Mouse (Mus musculus): ENCODE measurements around the gene Gtsf2.
"Not testable (repeated sequence)": the region's sequence is repeated elsewhere in the genome, so short reads cannot be mapped to it uniquely, and the experiment has no call there.

The Gtsf2 gene

DNA sequence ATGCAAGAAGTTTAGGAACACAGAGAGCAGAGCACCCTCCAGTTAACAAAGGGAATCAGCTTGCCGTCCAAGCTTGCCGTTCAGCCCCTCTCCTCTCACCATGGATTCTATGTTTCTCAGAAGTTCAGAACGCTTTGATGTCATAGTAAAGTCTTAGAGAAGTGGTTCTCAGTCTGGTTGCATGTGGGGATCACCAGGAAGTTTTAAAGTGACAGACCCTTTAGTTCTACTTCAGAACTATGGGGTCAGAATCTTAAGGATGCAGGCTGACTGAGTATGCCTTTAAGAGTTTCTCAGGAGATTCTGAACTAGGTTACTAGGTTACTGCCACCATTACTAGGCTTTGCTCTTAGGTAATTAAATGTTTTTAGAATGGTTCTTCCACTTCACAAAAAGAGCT, at the start of gene Gtsf2:
Gene Gtsf2 (minus strand): TSS at position 101 of the 400 bp plus-strand sequence.
- DNase-seq (ENCODE audit: low spot score), result no peak

DNA sequence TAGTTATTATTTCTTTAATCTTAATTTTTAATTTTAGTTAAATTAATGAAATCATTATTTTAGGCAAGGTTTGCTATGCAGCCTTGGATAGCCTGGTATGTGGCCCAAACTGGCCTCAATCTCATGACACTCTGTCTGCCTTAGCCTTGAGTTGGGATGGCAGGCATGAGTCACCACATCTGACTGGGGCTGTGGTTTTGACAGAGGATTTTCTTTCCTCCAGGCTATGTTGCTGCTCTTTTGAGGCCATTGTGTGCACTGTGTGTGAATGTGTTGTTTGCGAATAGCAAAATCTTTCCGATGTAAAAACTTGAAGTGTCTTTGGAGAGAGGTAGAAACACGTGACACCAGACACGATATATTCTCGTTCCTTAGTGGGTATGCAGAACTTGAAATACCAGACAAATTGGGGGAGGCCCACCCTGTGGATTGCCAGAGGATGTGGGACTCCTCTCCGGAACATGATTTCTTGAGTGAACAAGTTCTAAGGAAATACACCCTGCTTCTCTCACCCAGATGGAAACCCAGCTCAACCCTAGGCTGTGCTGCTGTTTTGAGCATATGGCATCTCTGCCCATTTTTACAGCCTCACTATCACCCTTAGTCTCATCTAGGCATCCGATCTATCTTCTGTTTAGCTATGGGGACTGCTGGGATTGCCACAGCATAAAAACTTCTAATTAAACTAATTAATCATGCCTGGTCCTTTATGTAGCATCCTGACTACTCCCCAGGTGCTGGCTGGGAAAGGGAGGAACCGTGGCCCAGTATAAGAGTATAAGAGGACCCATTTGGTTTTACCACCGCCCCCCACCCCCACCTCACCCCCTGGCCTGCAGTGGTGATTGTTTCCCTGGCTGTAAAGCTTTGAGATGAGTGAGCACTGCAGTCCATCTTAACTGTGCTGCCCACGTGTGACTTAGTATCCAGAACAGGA, 48.2 kb upstream of the Gtsf2 start:
- DNase-seq (ENCODE audit: low spot score), result no peak

DNA sequence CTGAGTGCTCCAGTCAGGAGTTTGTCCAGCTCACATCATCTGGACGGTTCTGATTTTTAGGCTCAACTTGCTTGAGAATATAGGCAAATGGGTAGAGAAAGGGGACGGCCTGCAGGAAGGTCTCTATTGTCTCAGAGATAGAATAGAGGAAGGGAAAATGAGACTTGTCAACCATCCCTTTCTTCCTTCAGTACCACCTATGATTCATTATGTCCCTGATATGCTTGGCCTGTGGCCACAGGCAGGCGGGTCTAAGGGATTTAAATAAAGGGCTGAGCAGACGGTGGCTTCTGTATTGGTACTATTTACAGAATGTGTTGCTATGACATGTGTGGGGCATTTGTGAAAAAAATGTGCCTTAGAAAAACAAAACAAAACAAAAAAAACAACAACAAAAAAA, 40.1 kb upstream of the Gtsf2 start:
- no peak for DNase-seq (ENCODE audit: low spot score)

DNA sequence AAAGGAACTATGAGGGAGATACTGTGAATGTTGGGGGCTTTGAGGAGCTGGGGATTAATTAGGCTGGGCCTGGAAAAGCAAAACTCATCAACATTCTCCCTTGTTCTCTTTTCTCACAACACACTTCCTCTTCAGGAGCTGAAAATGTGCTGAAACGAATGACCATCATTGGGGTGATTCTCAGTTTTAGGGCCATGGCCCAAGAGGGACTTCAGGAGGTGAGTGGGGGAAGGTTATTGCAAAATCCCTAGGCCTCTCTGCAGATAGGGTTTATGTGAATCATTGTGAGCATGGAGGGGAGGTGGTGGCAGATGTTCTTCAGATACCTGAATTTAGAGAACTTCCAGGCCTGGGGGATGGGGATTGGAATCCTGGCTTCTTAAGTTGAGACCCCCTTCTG, 38.4 kb upstream of the Gtsf2 start:
- DNase-seq (ENCODE audit: low spot score), result no peak

DNA sequence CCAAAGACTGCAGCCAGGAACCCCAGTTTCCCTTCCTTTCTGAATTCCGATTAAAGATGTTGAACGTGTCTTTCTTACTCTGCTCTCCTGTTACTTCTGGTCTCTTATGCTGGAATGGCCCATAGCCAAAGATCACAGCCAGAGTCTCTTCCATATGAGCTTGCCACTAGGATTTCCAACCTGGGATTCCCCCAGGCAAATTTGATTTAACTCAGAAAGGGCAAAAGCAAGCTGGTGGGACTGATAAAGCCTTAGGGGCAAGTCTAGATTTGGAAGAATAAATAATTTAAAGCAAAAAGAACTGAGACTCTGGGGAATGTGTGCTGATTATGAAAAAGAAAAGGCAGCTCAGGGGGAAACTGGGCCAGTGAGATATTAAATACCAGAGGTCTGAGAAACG, 36.8 kb upstream of the Gtsf2 start:
- no peak for DNase-seq (ENCODE audit: low spot score)

GRCm38 (mm10) chr15:103484490-103484889, 36.2 kb upstream of the Gtsf2 start:
- DNase-seq (ENCODE audit: low spot score), result no peak

DNA sequence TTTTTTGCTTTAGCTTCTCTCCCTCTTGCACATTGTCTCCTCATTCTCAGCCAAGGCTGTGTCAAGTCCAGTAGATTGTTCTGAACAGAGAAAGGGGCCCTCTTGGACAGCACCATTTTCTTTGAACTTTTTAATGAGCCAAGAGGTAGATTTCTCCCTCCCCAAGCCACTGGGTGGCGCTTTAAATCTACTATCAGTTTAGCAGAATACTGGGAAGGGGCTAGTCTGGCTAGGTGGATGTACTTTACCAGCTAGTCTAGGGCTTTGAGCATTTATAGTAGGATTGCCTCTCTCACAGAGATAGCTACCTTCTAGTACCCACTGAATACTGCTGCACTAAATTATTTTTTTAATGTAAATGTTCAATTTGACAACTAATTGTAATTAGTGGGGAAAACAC, 34.2 kb upstream of the Gtsf2 start:
- no peak for DNase-seq (ENCODE audit: low spot score)

- no peak for DNase-seq (ENCODE audit: low spot score)
Observed at GRCm38 (mm10) chr15:103480129-103480528, 31.9 kb upstream of the Gtsf2 start.

DNA sequence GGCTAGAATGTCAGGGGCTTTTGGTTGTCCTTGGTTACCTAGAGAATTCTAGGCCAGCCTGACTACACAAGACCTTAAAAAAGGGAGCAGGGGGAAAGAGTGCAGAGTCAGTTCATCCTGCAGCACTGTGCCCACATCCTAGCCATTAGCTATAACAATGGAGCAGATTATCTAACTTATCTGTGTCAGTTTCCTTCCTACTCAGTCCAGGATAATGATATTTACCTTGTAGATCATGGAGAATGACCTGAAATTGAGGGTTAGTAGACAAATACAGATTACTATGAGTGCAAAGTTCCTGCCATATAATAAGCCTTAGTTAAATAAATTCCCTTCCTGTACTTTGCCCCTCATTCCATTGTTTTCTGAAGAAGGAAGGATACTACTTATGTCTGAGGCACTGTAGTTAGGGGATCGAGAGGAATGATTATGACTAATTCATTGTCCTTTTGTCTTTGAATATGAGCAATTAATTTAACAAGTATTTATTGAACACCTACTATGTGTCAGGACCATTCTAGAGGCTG, 30.9 kb upstream of the Gtsf2 start:
- no peak for DNase-seq (ENCODE audit: low spot score)

DNA sequence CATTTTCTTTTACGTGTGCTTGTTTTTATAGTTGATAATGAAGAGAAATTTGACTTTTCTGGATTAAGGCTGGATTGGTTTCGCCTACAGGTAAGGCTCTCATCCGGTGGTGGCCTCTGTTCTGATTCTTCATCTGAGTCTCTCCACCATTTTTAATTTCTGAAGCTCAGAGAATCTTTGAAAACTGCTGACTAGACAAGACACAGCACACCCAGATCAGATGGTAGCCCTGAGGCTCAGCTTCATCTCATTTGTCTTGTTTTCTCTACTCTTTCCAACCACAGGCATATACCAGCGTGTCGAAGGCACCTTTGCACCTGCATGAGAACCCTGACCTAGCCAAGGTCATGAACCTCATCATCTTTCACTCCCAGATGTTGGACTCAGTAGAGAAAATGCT, 25.5 kb upstream of the Gtsf2 start:
- DNase-seq (ENCODE audit: low spot score), result no peak

GRCm38 (mm10) chr15:103473182-103473581, 24.9 kb upstream of the Gtsf2 start:
- no peak for DNase-seq (ENCODE audit: low spot score)

GRCm38 (mm10) chr15:103472265-103472664, 24.0 kb upstream of the Gtsf2 start:
- DNase-seq (ENCODE audit: low spot score), result no peak

DNA sequence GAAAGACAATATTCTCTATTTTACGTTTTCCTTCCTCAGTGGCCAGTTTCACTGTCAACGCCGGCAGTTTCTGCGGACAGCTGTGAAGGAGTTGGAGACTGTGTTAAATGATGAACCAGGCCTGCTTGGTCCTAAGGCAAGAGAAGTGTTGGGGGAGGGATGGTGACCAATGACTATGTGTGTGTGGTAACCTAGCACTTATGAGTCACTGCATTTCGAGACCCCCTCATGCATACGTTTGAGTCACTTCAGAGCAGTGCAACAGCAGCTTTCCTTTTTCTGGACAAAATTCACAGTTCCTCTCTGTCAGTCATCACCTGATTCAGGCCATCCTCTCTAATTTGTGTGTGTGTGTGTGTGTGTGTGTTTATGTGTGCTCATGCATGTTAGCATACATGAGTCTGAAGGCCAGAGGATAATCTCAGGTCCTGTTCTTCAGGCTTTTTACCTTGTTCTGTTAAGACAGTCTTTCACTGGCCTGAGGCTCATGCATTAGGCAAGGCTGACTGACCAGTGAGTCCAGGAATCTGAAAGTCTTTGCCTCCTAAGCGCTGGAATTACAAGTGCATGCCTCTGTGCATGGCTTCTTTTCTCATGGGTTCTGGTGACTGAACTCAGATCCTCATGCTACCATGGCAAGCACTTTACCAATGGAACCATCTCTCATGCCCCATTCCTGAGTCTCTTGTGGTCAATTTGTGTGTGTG, 23.4 kb upstream of the Gtsf2 start:
- no peak for DNase-seq (ENCODE audit: low spot score)

DNA sequence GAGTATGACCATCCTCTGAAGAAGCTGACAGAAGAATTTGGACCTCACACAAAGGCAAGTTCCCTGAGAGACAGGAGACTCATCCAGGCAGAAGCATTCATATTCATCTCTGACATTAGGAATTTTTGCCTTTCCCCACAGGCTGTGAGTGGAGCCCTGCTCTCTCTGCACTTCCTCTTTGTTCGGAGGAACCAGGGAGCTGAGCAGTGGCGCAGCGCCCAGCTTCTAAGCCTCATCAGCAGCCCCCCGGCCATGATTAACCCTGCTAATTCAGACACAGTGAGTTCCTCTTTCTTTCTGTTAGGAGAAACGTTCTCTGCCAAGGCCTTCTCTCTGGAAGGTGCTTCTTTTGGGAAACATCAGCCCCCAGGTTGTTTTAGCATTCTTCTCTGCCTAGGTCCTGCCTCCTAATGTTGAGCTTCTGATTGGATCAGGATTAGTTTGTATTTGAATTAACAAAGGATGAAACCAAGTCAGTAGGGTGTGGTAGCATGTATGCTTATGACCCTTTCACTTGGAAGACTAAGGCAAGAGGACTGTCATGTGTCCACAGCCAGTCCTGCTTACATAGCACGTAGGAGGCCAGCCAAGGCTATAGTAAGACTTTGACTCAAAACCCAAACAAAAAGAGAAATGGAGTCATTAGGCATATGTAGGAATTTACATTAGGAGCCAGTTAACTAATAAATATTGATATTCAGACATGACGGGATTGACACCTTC, 14.4 kb upstream of the Gtsf2 start:
- DNase-seq (ENCODE audit: low spot score), result no peak

- DNase-seq (ENCODE audit: low spot score), result no peak
Observed at GRCm38 (mm10) chr15:103454449-103454848, 6.2 kb upstream of the Gtsf2 start.

DNA sequence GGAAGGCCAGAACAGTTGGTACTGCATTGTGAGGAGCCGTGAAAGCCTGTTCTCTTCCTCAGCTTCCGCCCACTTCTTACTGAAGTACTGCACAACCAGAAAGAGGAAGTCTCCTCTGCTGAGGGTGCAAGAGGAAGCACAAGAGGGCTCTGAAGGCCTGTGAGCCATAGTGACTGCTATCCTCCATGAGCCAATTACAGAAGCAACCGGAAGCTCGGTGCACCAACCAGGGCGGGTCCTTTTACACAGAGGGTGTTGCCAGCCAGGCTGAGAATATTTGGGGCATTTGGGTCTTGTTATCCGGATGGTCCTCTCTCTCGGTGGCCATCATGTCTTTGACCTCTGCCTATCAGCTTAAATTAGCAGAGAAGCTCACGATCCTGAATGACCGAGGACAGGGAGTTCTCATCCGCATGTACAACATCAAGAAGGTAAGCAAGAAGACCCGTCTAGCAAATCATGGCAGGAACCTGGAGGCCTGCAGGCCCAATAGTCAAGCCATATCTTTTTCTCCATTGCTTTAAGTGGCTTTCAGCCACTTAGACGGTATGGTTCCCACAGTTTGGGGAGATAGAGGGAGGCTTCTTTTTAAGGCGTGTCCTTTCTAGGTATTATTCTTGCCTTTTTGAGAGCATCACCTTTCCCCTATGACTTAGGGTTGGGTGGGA, 5.4 kb upstream of the Gtsf2 start, which contains the start of gene Nckap1l:
Gene Nckap1l (plus strand): TSS at position 244 of the 668 bp plus-strand sequence.
- DNase-seq (ENCODE audit: low spot score), result no peak

- DNase-seq (ENCODE audit: low spot score), result not testable (repeated sequence)
Observed at GRCm38 (mm10) chr15:103445966-103446365, 2.3 kb downstream of the Gtsf2 start.

GRCm38 (mm10) chr15:103430241-103430640, 18.0 kb downstream of the Gtsf2 start, which contains the start of gene Gtsf1:
TSS of gene Gtsf1 (minus strand) at chr15:103430470.
- no peak for DNase-seq (ENCODE audit: low spot score)

- no peak for DNase-seq (ENCODE audit: low spot score)
Observed at GRCm38 (mm10) chr15:103427017-103427416, 21.3 kb downstream of the Gtsf2 start.

- not testable (repeated sequence) for DNase-seq (ENCODE audit: low spot score)
Observed at GRCm38 (mm10) chr15:103405586-103405985, 42.7 kb downstream of the Gtsf2 start.

DNA sequence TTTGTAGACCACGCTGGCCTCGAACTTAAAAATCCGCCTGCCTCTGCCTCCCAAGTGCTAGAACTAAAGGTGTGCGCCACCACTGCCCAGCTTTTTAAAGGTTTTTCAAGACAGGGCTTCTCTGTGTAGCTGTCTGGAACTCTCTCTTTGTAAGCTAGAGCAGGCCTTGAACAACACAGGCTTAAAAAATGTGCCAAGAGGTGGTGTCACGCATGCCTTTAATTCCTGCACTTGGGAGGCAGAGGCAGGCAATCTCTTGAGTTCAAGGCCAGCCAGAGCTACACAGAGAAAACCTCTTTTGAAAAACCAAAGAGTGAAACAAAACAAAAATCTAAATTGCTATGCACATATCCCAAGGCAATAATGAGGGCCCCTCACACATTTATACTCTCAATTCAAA, 46.9 kb downstream of the Gtsf2 start:
- no peak for DNase-seq (ENCODE audit: low spot score)

GRCm38 (mm10) chr15:103393577-103393976, 54.7 kb downstream of the Gtsf2 start:
- no peak for DNase-seq (ENCODE audit: low spot score)

Measured in urinary bladder, postnatal 25 days (tissue).